Mouse (Mus musculus): ENCODE measurements at regions not wholly inside any gene's neighbourhood (a gene's known extent, or its start where the extent isn't known, plus 50 kb on each side); places are given as distances from the start of the nearest gene placed in this dataset.

GRCm38 (mm10) chr11:19119927-19120827 is 101.4 kb upstream of the Meis1 start:
- no peak overlapping the region for H3K4me3 ChIP-seq
- WGBS, result 74% methylated on average over 8 of the region's 8 CpGs
- H3K27me3 ChIP-seq (ENCODE audit: low read depth, poor library complexity, severe bottlenecking), result peaks cover 41% of the 10 kb centered on the region
- DNase-seq (ENCODE audit: low spot score), result no peak
- H3K36me3 ChIP-seq, result no peaks in the 10 kb centered on the region
- H3K4me1 ChIP-seq, result peaks cover 13% of the 10 kb centered on the region
- no peaks in the 10 kb centered on the region for H3K9me3 ChIP-seq (replicated peaks)
- H3K27ac ChIP-seq (replicated peaks), result no peak overlapping the region

- WGBS, result 70% methylated on average over 3 of the region's 3 CpGs
- DNase-seq (ENCODE audit: low spot score), result no peak
- no peak overlapping the region for H3K4me3 ChIP-seq
- H3K9me3 ChIP-seq (replicated peaks), result no peaks in the 10 kb centered on the region
- no peaks in the 10 kb centered on the region for H3K36me3 ChIP-seq
- H3K27ac ChIP-seq (replicated peaks), result no peak overlapping the region
- peaks cover 39% of the 10 kb centered on the region for H3K27me3 ChIP-seq (ENCODE audit: low read depth, poor library complexity, severe bottlenecking)
- peaks cover 13% of the 10 kb centered on the region for H3K4me1 ChIP-seq
Observed at GRCm38 (mm10) chr11:19120871-19121270, 102.1 kb upstream of the Meis1 start.

- H3K27ac ChIP-seq (replicated peaks), result no peak overlapping the region
- no peaks in the 10 kb centered on the region; the same call in 1 of the 2 replicates for H3K4me1 ChIP-seq
- no peaks in the 10 kb centered on the region for H3K27me3 ChIP-seq (ENCODE audit: low read depth, poor library complexity, severe bottlenecking)
- no peaks in the 10 kb centered on the region for H3K36me3 ChIP-seq
- no peak overlapping the region for H3K4me3 ChIP-seq
- WGBS, result 57% methylated on average over 2 of the region's 2 CpGs
- no peaks in the 10 kb centered on the region for H3K9me3 ChIP-seq (replicated peaks)
- no peak for DNase-seq (ENCODE audit: low spot score)
Observed at GRCm38 (mm10) chr11:19135375-19136050, 116.7 kb upstream of the Meis1 start.

DNA sequence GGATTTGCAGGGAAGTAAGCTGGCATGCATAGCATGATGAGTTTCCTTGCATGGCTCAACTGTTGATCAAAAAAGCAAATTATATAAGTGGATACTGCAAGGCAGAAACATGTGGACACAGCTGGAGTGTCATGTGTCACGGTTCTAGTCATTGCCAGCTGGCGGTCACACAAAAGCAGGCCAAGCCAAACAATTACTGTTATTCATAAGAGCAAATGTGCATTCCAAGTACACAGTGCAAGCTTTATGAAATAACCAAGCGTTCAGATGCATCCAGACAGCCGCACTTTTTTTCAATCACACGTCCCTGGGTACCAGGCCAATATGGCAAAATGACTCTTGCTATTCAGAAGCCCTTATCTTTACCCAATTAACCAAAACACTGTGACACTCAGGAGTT is 119.6 kb upstream of the Meis1 start:
- Histone ChIP-seq H3K4me3 (no peak overlapping the region), H3K27me3 (ENCODE audit: low read depth, poor library complexity, severe bottlenecking) (no peaks in the 10 kb centered on the region), H3K4me1 (no peaks in the 10 kb centered on the region; the same call in 1 of the 2 replicates), H3K36me3 (no peaks in the 10 kb centered on the region), H3K27ac (replicated peaks) (no peak overlapping the region), H3K9me3 (replicated peaks) (no peaks in the 10 kb centered on the region)
- WGBS, result 88% methylated on average over 5 of the region's 5 CpGs
- no peak for DNase-seq (ENCODE audit: low spot score)

GRCm38 (mm10) chr11:19138831-19139230 is 120.0 kb upstream of the Meis1 start:
- no peaks in the 10 kb centered on the region; the same call in 1 of the 2 replicates for H3K4me1 ChIP-seq
- WGBS, result 90% methylated on average over 2 of the region's 2 CpGs
- H3K4me3 ChIP-seq, result no peak overlapping the region
- no peak overlapping the region for H3K27ac ChIP-seq (replicated peaks)
- H3K36me3 ChIP-seq, result no peaks in the 10 kb centered on the region
- no peaks in the 10 kb centered on the region for H3K27me3 ChIP-seq (ENCODE audit: low read depth, poor library complexity, severe bottlenecking)
- no peak for DNase-seq (ENCODE audit: low spot score)
- no peaks in the 10 kb centered on the region for H3K9me3 ChIP-seq (replicated peaks)

DNA sequence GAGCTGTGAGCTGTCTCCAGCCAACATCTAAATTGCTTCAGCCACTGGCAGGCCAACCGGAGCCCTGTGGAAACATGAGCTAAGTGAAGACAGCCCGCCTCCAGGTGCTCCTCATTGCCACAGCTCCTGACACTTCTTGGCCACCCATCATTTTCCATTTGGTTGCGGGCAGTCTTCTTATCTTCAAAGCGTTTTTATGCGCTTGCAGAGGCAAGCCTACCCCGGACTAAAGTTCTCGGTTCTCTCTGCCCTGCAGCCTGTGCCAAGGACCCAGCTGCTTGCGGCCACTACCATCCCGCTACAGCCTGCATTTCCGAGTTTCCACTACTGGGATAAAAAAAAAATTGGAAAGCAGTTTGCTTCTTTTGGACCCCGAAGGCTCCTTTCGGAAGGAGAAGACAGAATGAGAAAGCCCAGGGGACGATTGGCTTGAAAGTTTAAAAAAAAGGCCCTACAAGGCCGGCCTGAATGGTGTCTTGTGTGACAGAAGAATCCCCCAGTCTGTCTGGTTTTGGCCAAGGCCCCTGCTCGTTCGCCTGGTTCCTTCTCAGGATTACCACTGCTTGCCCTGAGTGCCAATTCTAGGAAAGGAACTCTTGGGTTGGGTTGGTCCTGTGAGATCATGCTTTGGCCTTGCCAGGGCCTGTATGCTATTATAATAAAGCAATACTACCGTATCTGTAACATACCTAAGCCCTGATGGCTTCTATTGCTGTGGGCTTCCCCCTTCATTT is 124.6 kb upstream of the Meis1 start:
- H3K27ac ChIP-seq (replicated peaks), result no peak overlapping the region
- WGBS, result 83% methylated on average over 17 of the region's 17 CpGs
- H3K4me1 ChIP-seq, result no peaks in the 10 kb centered on the region; the same call in 1 of the 2 replicates
- no peaks in the 10 kb centered on the region for H3K9me3 ChIP-seq (replicated peaks)
- H3K27me3 ChIP-seq (ENCODE audit: low read depth, poor library complexity, severe bottlenecking), result no peaks in the 10 kb centered on the region
- no peak for DNase-seq (ENCODE audit: low spot score)
- no peak overlapping the region for H3K4me3 ChIP-seq
- no peaks in the 10 kb centered on the region for H3K36me3 ChIP-seq

DNA sequence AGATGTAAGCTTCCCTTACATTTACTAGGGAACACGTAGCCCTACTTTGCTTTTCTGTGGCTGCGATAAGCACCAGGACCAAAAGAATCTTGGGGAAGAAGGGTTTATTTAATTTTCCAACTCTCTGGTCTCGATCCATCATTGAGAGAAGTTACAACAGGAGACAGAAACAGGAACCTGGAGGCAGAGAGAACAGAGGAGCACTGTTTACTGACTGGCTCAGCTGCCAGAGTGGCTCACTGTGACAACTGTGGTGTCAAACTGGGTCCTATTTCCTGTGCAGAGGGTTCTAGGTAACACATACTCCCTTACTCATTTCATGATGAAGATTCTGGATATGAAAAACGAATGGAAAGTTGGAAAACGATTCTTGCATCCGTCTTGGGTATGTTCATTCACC is 125.7 kb upstream of the Meis1 start:
- no peaks in the 10 kb centered on the region for H3K4me1 ChIP-seq
- H3K36me3 ChIP-seq, result no peaks in the 10 kb centered on the region
- H3K9me3 ChIP-seq (replicated peaks), result no peaks in the 10 kb centered on the region
- 90% methylated on average over 6 of the region's 6 CpGs for WGBS
- no peak overlapping the region for H3K27ac ChIP-seq (replicated peaks)
- DNase-seq (ENCODE audit: low spot score), result no peak
- no peak overlapping the region for H3K4me3 ChIP-seq
- H3K27me3 ChIP-seq (ENCODE audit: low read depth, poor library complexity, severe bottlenecking), result no peaks in the 10 kb centered on the region

- no peak overlapping the region for H3K27ac ChIP-seq (replicated peaks)
- H3K4me3 ChIP-seq, result no peak overlapping the region
- H3K9me3 ChIP-seq (replicated peaks), result no peaks in the 10 kb centered on the region
- DNase-seq (ENCODE audit: low spot score), result no peak
- H3K27me3 ChIP-seq (ENCODE audit: low read depth, poor library complexity, severe bottlenecking), result no peaks in the 10 kb centered on the region
- WGBS, result 91% methylated on average over 9 of the region's 9 CpGs
- H3K36me3 ChIP-seq, result no peaks in the 10 kb centered on the region
- no peaks in the 10 kb centered on the region for H3K4me1 ChIP-seq
Observed at GRCm38 (mm10) chr11:19145263-19145662, 126.5 kb upstream of the Meis1 start.

GRCm38 (mm10) chr11:19145991-19146390 is 127.2 kb upstream of the Meis1 start:
- no peaks in the 10 kb centered on the region for H3K36me3 ChIP-seq
- no peak for DNase-seq (ENCODE audit: low spot score)
- no peaks in the 10 kb centered on the region for H3K27me3 ChIP-seq (ENCODE audit: low read depth, poor library complexity, severe bottlenecking)
- no peak overlapping the region for H3K27ac ChIP-seq (replicated peaks)
- no peaks in the 10 kb centered on the region for H3K9me3 ChIP-seq (replicated peaks)
- 89% methylated on average over 3 of the region's 3 CpGs for WGBS
- H3K4me1 ChIP-seq, result no peaks in the 10 kb centered on the region
- no peak overlapping the region for H3K4me3 ChIP-seq

DNA sequence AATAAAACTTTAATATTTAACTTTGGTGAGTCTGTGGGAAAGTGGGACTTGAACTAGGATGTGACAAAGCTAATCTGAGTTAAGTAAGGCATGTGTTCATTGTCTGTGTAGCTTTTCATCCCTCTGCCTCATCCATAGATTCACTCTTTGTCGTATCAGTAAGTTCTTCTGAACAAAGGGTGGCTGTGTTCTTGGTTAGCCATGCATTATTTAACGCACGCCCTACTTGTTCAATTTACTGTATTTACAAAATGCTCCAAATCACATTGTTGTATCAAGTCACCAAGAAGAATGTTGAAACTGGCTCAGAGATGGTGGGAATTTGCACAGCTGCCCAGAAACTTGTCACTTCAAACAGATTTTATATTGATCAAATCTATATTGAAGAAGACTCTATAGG is 132.2 kb upstream of the Meis1 start:
- WGBS, result 73% methylated on average over 3 of the region's 3 CpGs
- Histone ChIP-seq H3K4me3 (no peak overlapping the region), H3K9me3 (replicated peaks) (no peaks in the 10 kb centered on the region), H3K4me1 (no peaks in the 10 kb centered on the region), H3K27me3 (ENCODE audit: low read depth, poor library complexity, severe bottlenecking) (no peaks in the 10 kb centered on the region), H3K27ac (replicated peaks) (no peak overlapping the region), H3K36me3 (no peaks in the 10 kb centered on the region)
- no peak for DNase-seq (ENCODE audit: low spot score)

- WGBS, result 91% methylated on average over 4 of the region's 4 CpGs
- Histone ChIP-seq H3K27ac (replicated peaks) (no peak overlapping the region), H3K4me3 (no peak overlapping the region), H3K4me1 (no peaks in the 10 kb centered on the region), H3K27me3 (ENCODE audit: low read depth, poor library complexity, severe bottlenecking) (no peaks in the 10 kb centered on the region), H3K9me3 (replicated peaks) (no peaks in the 10 kb centered on the region), H3K36me3 (no peaks in the 10 kb centered on the region)
- DNase-seq (ENCODE audit: low spot score), result no peak
Observed at GRCm38 (mm10) chr11:19153714-19154113, 134.9 kb upstream of the Meis1 start.

GRCm38 (mm10) chr11:19154813-19155616 is 136.2 kb upstream of the Meis1 start:
- Histone ChIP-seq H3K4me1 (peaks cover 4% of the 10 kb centered on the region), H3K27me3 (ENCODE audit: low read depth, poor library complexity, severe bottlenecking) (no peaks in the 10 kb centered on the region), H3K27ac (replicated peaks) (no peak overlapping the region), H3K4me3 (no peak overlapping the region), H3K36me3 (no peaks in the 10 kb centered on the region), H3K9me3 (replicated peaks) (no peaks in the 10 kb centered on the region)
- no peak for DNase-seq (ENCODE audit: low spot score)
- 84% methylated on average over 4 of the region's 4 CpGs for WGBS

All from midbrain, embryonic 10.5 days (tissue).